In the genomic region with DNA sequence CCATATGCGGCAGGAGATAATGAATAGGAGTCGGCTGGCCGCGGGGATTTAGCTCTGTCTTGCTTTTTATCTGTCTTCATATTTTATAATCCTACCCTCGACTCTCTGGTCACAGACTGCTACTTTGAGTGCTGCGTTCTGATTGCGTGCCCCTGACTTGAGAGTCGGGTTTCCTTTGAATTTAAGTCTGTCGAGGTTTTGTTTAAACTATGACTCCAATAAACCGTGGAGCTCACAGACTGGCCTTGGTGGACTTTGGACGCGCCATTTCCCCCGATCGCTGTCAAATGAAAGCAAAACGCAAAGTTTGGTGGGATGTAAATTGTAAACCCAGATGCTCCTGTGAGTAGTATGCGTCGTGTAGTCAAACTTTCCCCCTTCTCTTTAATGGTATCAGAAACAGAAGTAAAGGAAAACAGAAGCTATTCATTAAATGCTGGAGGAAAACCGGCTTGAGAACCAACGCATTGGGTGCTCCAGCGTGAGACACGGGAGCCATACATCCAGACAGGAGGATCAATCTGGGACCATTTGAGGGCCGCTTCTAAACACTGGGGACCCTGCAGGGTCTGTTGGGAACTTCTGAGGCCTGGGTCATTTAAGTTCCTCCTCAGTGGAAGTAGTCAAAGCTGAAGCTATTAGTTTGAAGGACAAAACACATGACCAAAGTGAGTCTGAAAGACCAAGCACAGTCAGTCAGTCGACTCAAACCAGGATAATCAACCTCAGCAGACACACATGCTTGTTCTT, we compare ENCODE assay signal across 8 mouse cellular contexts. TPM values are rescaled to one million over a fixed set of nuclear protein-coding genes. Genes with fewer than 3 reads are reported as not detected.
DNase-seq lines count a peak whose midpoint lies in the region; ATAC-seq and TF ChIP-seq lines count a peak whose summit lies in the region.

No protein-coding gene starts in this region.

- peak overlapping the region; percentile 95 for H3K27ac ChIP-seq in lung, embryonic 15.5 days
- H3K27ac ChIP-seq in embryonic facial prominence, embryonic 15.5 days (replicated peaks), result peak overlapping the region; percentile 97
- peak overlapping the region; percentile 75 for H3K27ac ChIP-seq in limb, embryonic 11.5 days (replicated peaks; ENCODE audit: low read depth, low read length)
- peak overlapping the region; percentile 61 for H3K27ac ChIP-seq in small intestine, adult 2 months (ENCODE audit: insufficient read depth, low read depth, low read length)

- H3K27me3 ChIP-seq in lung, embryonic 15.5 days, result no peaks in the 10 kb centered on the region
- no peaks in the 10 kb centered on the region for H3K27me3 ChIP-seq in embryonic facial prominence, embryonic 15.5 days
- no peaks in the 10 kb centered on the region for H3K27me3 ChIP-seq in limb, embryonic 11.5 days (ENCODE audit: control insufficient read depth, insufficient read depth, low read length)
- H3K27me3 ChIP-seq in small intestine, adult 2 months (ENCODE audit: control insufficient read depth, insufficient read depth, low read length), result no peaks in the 10 kb centered on the region

- no peak for TF ChIP-seq CTCF in small intestine, adult 2 months (IDR thresholded peaks at IDR 0.05; ENCODE audit: extremely low read depth, insufficient read length, insufficient replicate concordance, low read depth, low read length)

- H3K9me3 ChIP-seq in lung, embryonic 15.5 days, result no peaks in the 10 kb centered on the region
- H3K9me3 ChIP-seq in embryonic facial prominence, embryonic 15.5 days (replicated peaks), result no peaks in the 10 kb centered on the region
- no peaks in the 10 kb centered on the region for H3K9me3 ChIP-seq in limb, embryonic 11.5 days (ENCODE audit: control insufficient read depth, low read length)

- H3K36me3 ChIP-seq in lung, embryonic 15.5 days, result no peaks in the 10 kb centered on the region
- H3K36me3 ChIP-seq in embryonic facial prominence, embryonic 15.5 days, result no peaks in the 10 kb centered on the region
- no peaks in the 10 kb centered on the region for H3K36me3 ChIP-seq in limb, embryonic 11.5 days (ENCODE audit: control insufficient read depth, insufficient read depth, low read length)
- no peaks in the 10 kb centered on the region for H3K36me3 ChIP-seq in small intestine, adult 2 months (ENCODE audit: control insufficient read depth, insufficient read depth, low read length)

- ATAC-seq in lung, embryonic 15.5 days (ENCODE audit: borderline replicate concordance, extremely low read depth, low FRiP score, low TSS enrichment), result peak; percentile 41
- ATAC-seq in embryonic facial prominence, embryonic 15.5 days (ENCODE audit: insufficient number of reproducible peaks, low FRiP score, low TSS enrichment, low read depth), result peak; percentile 3; the same call in 1 of the 2 replicates
- ATAC-seq in limb, embryonic 11.5 days (ENCODE audit: insufficient number of reproducible peaks, low FRiP score, low TSS enrichment, low read depth), result peak; percentile 15

- H3K9ac ChIP-seq in lung, embryonic 15.5 days, result peak overlapping the region; percentile 54
- peak overlapping the region; percentile 31 for H3K9ac ChIP-seq in embryonic facial prominence, embryonic 15.5 days
- peak overlapping the region; percentile 65 for H3K9ac ChIP-seq in limb, embryonic 11.5 days (ENCODE audit: low read length)

- WGBS in lung, embryonic 15.5 days, result under 1% methylated on average over 23 of the region's 23 CpGs
- WGBS in embryonic facial prominence, embryonic 15.5 days, result under 1% methylated on average over 23 of the region's 23 CpGs
- WGBS in limb, embryonic 11.5 days, result under 1% methylated on average over 23 of the region's 23 CpGs
- WGBS in small intestine, adult 2 months, result under 1% methylated on average over 23 of the region's 23 CpGs

- H3K4me2 ChIP-seq in lung, embryonic 15.5 days, result peak overlapping the region; percentile 90
- H3K4me2 ChIP-seq in embryonic facial prominence, embryonic 15.5 days (replicated peaks), result peak overlapping the region; percentile 94
- peak overlapping the region; percentile 58 for H3K4me2 ChIP-seq in limb, embryonic 11.5 days (ENCODE audit: low read depth, severe bottlenecking)

- peaks cover 21% of the 10 kb centered on the region; the same call in 1 of the 2 replicates for H3K4me1 ChIP-seq in lung, embryonic 15.5 days
- peaks cover 22% of the 10 kb centered on the region for H3K4me1 ChIP-seq in embryonic facial prominence, embryonic 15.5 days
- peaks cover 25% of the 10 kb centered on the region for H3K4me1 ChIP-seq in limb, embryonic 11.5 days (ENCODE audit: control insufficient read depth, insufficient read depth, low read length)
- H3K4me1 ChIP-seq in small intestine, adult 2 months (ENCODE audit: control insufficient read depth, insufficient read depth, insufficient read length, low read length), result 0 out of 2 replicates have a peak, but pooled peaks cover 6% of the 10 kb centered on the region

- no peak for TF ChIP-seq POLR2A in small intestine, adult 2 months (IDR thresholded peaks at IDR 0.05; ENCODE audit: low read depth, low read length)

- DNase-seq in lung, postnatal 36 days, result no peak
- DNase-seq in limb, embryonic 11.5 days (ENCODE audit: low spot score), result peak; percentile 55
- DNase-seq in left cerebral cortex, adult 18-20 months (ENCODE audit: low spot score in 2 of 2), result no peak
- no peak for DNase-seq in spleen, postnatal 10 days (ENCODE audit: low spot score in 2 of 2)
- DNase-seq in adrenal gland, postnatal 10 days, result no peak

- H3K4me3 ChIP-seq in lung, embryonic 15.5 days, result peak overlapping the region; percentile 58
- peak overlapping the region; percentile 78 for H3K4me3 ChIP-seq in embryonic facial prominence, embryonic 15.5 days (replicated peaks)
- peak overlapping the region; percentile 90 for H3K4me3 ChIP-seq in limb, embryonic 11.5 days (ENCODE audit: low read depth, low read length)
- H3K4me3 ChIP-seq in small intestine, adult 2 months (ENCODE audit: low read depth, low read length), result peak overlapping the region; percentile 80

RNA-seq across cellular contexts. Expression of a gene that starts 0.7 kb away (rescaled TPM):
- polyA plus RNA-seq in lung, embryonic 15.5 days (2015; fragmentation: Nextera tagmentation; extraction: Ambion mirVana), result 37.6 and 40.9 TPM in 2 replicates
- polyA plus RNA-seq in embryonic facial prominence, embryonic 15.5 days (2015; fragmentation: Nextera tagmentation; extraction: Ambion mirVana), result 25.9 and 26.7 TPM in 2 replicates
- polyA plus RNA-seq in limb, embryonic 11.5 days (2014; fragmentation: Nextera tagmentation; extraction: Ambion mirVana), result 25.4 and 31.5 TPM in 2 replicates
- 7.7 and 10.3 TPM in 2 replicates for polyA plus RNA-seq in small intestine, adult 2 months (2012; rRNA removed)
- 10 to 100 TPM; 12.9 to 13.2 TPM for total RNA-seq in left cerebral cortex, adult 18-20 months (2021)
- 10 to 100 TPM; 17.5 to 20.9 TPM for total RNA-seq in adrenal gland, postnatal 10 days (2021)
